Mouse (Mus musculus): ENCODE measurements at regions not wholly inside any gene's neighbourhood (a gene's known extent, or its start where the extent isn't known, plus 50 kb on each side); places are given as distances from the start of the nearest gene placed in this dataset.
A peak's percentile ranks its signal among the peaks of the same experiment; 100 is the strongest.

DNA sequence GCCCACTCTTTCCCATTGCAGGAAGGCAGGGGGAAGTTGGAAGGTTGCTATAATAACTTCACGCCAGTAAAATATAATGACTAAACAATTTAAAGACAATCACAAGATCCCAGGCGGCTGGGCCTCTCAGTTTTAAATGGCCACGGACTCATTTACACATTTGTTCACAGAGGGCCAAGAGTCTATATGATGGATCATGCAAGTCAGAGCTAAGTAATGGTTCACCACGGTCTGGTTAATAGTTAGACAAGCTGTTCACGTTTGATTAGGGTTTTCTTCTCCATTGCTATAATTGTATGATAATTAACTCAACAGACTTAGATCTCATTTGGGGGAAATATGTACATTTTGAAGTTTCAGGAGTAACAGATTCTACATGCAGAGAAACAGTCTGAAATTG is 170.0 kb downstream of the Ppargc1a start:
- intact Hi-C loops (cut with DNase I) = no loop called here
- DNase-seq = no peak

GRCm38 (mm10) chr5:51391319-51391718 is 176.2 kb downstream of the Ppargc1a start:
- DNase-seq = peak; percentile 8 to 30
- intact Hi-C loops (cut with DNase I) = no loop called here

- intact Hi-C loops (cut with DNase I) = no loop called here
Measured at GRCm38 (mm10) chr5:51387751-51388150, 179.8 kb downstream of the Ppargc1a start.

DNA sequence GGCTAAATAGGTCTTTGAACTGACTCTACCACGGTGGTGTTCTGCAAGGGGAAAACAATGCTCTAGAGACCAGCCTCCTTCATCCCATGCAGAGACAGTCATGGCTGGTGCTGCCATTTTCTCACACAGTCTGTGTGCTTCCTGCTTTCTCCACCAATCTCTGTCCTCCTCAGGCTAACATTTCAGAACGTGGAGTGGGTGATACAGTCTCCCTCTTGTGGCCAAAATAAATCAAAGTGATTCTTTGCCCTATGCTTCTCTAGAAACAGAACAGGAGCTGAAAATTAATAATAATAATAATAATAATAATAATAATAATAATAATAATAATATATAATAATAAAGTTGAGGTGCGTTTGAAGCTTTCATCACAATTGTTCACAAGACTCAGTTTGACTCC is 181.1 kb downstream of the Ppargc1a start:
- DNase-seq = no peak
- intact Hi-C loops (cut with DNase I) = no loop called here

More at GRCm38 (mm10) chr5:51387751-51388150, 179.8 kb downstream of the Ppargc1a start:
- DNase-seq = no peak

DNA sequence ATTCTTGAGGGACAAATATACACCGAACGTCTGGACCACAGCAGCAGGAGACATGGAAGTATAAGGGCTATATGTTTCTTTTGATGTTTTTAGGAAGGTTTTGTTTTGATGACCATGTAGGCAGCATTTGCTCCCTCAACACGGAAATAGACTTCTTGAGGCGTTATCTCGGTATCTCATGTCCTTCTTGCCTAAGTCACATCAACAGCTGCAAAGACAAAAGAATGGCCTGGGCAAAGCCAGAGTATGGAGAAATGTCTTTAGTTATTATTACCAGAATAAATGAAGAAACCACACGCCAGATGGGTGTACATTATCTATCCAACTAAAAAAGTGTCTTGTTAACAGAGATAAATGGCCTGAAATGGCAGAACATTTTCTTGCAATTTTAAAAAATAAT is 183.2 kb downstream of the Ppargc1a start:
- DNase-seq = no peak
- intact Hi-C loops (cut with DNase I) = no loop called here

DNA sequence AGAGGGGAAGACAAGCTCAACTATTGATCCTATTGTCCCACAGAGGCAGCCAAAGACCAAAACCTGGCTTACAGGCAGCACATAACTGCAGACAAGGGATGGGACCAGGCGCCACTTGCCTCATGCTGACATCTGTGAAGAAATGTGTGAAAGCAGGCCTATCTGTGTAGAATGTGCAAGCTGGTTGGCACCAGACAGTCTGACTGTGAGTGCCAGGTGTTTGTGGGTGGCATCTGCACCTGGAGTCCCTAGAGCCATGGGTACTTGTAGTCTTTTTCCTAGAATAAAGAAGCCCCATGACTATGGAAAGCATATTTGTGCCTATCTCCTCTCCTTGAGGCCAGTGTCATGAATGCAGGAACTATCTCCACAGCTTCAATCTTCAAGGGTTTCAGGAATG is 208.4 kb downstream of the Ppargc1a start:
- DNase-seq = no peak
- intact Hi-C loops (cut with DNase I) = no loop called here

DNA sequence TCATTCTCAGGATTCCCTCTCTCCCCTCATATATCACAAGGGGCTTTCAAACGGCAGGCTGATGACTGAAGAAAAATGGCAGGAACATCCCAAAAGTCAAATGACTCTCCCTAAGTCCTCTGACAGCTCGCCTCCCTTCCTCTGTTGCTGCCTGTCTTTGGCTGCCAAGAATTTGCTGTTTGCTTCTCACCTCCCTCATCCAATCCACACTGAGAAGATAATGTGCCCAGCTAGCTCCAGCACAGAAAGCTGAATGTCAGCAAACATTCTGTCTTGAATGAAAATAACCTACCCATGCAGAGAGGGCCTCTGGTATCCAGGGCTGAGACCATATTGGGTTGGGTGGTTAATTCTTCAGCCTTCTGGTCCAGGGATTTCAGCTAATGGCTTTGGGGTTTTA is 219.3 kb downstream of the Ppargc1a start:
- intact Hi-C loops (cut with DNase I) = no loop called here
- DNase-seq = no peak

- DNase-seq = no peak
Measured at GRCm38 (mm10) chr5:51329142-51329541, 238.4 kb downstream of the Ppargc1a start.

GRCm38 (mm10) chr5:51289191-51289590 is 278.3 kb downstream of the Ppargc1a start:
- no peak for DNase-seq
- intact Hi-C loops (cut with DNase I) = no loop called here

More at GRCm38 (mm10) chr5:51329142-51329541, 238.4 kb downstream of the Ppargc1a start:
- intact Hi-C loops (cut with DNase I) = no loop called here

DNA sequence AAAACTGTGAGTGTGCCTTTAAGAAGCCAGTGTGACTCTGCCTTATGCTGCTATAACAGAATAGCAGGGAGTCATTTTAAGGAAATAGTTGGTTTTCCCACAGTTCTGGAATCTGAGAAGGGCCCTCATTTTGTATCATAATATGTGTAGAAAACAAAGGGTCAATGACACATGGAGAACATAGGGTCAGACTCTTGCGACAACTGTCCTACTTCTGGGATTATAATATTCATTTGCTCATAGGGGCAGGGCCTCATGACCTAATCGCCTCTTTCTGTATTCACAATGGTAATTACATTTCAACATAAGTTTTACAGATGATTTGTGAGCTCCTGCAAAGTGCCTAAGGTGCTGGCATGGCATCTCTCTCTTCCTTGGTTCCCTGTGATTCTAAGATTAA is 279.3 kb downstream of the Ppargc1a start:
- DNase-seq = no peak
- intact Hi-C loops (cut with DNase I) = no loop called here

DNA sequence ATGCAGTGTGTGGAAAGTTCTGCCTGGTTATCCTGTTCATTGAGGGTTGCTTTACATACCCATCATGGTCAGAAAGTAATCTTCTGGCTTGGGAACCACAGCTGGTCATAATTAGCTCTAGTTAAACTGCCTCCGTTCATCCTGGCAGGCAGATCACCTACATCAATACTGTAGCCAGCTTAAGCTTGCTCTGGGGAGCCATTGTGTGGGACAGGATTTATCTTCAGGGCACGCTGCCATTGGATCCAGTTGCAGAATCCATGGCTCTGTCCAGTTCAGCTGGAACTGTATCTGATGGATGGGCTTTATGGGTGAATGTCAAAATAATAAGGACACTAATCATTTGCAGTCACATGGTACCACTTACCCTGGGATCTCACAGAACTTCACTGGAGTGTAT is 326.4 kb downstream of the Ppargc1a start:
- intact Hi-C loops (cut with DNase I) = no loop called here
- DNase-seq = no peak

GRCm38 (mm10) chr5:51234004-51234355 is 333.5 kb downstream of the Ppargc1a start:
- no peak for DNase-seq
- intact Hi-C loops (cut with DNase I) = no loop called here

- DNase-seq = no peak
Measured at GRCm38 (mm10) chr5:51233271-51234003, 334.1 kb downstream of the Ppargc1a start.

DNA sequence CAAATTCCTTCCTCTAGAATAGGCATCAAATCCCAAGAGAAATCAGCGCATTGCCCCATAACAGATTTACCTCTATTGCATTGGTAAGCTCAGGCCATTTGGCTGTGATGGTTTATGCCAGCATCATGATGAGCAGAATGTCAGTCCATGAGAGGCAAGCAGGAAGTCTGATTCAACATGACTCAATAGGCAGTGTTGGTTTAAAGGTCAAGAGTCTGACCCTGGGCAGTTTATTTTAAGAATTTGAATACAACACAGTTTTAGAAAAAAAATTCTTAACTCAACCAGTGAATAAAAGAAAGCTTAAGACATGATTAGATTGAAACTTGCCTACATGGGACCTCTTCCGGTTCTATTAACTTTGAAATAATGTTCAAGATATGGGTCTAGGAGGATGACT is 337.7 kb downstream of the Ppargc1a start:
- intact Hi-C loops (cut with DNase I) = no loop called here
- no peak for DNase-seq

More at GRCm38 (mm10) chr5:51233271-51234003, 334.1 kb downstream of the Ppargc1a start:
- intact Hi-C loops (cut with DNase I) = no loop called here

DNA sequence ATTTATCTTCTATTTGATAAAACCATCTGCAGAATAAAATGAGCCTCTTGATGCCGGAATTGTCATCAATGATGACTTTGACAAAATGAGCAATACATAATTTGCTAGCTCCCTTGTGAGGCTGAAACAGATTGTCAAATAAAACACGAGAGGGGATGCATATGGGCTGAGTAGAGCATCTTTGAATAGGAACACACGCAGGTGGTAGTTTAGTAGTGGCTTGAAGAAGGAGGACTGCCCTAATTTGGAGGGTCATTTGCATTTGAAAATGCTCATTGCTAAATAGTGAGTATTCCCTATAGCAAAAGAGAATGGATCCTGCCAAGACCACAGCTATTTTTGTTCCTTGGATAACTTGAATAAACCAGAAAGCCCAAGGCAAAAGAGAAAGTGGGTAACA is 339.5 kb downstream of the Ppargc1a start:
- intact Hi-C loops (cut with DNase I) = no loop called here
- no peak for DNase-seq

- intact Hi-C loops (cut with DNase I) = no loop called here
- DNase-seq = no peak
Measured at GRCm38 (mm10) chr5:51203266-51203665, 364.3 kb downstream of the Ppargc1a start.

DNA sequence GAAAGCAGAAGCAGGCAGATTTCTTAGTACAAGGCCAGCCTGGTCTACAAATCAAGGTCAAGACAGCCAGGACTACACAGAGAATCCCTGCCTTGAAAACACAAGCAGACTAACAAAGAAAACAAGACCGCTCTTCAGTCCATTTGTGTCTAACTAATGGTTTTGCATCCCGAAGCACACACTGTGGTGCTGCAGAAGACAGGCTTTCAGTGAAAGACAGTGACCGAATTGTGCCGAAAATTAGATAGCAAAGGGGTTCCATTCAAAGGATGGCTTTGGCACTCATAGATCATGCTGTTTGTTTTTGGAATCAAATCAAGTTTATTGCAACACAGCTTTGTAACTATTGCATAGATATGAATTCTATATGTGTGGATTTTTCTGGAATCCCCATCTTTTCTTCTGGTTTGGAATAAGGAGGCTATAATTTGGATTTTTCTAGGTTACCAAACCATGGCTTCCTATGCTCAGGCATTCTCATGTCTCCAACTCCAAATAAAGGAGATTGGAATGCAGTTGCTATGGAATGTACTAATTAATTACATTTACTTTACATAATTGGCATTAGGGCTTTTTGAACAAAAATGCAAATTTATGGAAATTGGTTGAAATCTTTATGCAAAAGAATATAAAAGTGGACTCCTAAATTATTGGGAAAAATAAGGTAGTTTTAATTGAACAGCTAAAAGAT is 364.9 kb downstream of the Ppargc1a start:
- intact Hi-C loops (cut with DNase I) = no loop called here
- DNase-seq = no peak

DNA sequence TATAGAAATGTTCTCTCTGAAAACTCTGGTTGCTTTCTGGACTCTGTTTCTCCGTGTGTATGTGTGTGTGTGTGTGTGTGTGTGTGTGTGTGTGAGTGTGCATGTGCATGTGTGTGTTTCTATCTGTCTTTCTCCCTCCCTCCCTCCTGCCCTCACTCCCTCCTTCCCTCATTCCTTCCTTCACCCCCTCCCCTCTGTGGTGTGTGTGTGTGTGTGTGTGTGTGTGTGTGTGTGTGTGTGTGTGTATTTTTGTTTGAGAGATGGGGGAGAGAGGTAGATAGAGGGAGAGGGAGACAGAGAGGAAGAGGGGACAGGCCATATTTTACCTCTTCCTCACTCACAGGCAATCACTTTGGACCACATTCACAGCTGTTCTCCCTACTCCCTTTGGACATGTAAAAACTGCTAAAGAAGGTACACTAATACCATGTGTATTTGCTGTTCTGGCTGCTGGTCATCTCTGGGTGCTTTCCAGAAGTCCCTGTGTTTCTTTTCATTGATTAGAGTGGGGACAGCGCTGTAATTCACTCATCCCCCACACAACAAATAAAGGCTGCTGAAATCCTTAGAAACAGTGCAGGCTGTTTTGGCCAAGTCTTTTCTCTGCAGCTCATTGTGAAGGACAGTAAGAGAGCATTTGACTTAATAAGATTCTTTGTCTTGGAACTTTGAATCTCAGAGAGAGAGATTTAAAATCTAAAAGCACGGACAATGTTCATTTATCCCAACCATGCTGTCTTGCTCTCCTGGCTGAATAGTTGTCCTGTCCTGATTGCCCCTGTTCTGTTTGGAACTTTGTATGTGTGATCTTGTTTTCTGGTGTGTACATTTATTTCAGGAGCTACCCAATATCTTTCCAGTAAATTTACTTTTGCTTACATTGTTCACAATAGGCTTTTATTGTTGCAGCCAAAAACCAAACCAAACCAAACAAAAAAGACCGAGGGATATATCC is 370.9 kb downstream of the Ppargc1a start:
- intact Hi-C loops (cut with DNase I) = no loop called here

DNA sequence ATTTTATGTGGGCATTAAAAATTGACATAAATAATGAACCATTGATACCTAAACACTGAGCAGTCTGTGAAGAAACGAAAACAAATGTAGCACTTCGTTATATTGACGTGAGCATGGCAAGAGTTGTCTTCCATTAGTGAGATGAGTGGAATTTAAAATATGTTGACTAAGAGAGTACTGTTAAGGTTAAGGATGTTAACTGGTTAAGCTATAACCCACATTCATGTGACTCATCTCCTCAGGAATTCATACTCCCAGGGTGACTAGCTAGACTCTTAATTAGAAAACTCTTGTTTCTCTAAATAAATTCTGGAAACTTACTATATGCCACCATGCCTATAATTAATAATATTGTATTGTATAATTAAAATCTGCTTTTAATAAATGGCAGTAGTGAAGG is 376.9 kb downstream of the Ppargc1a start:
- DNase-seq = no peak
- intact Hi-C loops (cut with DNase I) = no loop called here

More for the DNA sequence above, 370.9 kb downstream of the Ppargc1a start:
- peak in 1 of 2 experiments; percentile 10 for DNase-seq

GRCm38 (mm10) chr5:51169828-51170227 is 397.7 kb downstream of the Ppargc1a start:
- intact Hi-C loops (cut with DNase I) = no loop called here
- no peak for DNase-seq

DNA sequence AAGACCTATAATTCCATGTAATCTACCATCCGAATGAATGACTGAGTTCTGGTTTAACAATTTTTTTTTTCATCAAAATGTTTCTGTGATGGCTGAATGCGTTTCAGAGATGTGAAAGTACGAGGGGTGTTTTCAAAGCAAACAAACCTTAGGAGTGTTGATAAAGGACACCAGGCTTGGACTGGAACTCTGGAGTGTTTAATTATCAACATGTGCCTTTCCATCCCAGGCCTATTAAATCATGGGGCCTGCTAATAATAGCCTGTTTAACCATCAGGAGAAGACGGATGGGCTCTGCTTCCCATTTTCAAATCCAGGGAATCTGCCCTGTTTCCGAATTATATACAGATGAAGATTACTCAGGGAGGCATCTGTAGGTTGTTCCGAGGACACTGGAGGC is 399.3 kb downstream of the Ppargc1a start:
- no peak for DNase-seq
- intact Hi-C loops (cut with DNase I) = no loop called here
